Mouse (Mus musculus) lung, postnatal 0 days (tissue): ENCODE measurements around the gene Olfr199.
"Not testable (repeated sequence)": the region's sequence is repeated elsewhere in the genome, so short reads cannot be mapped to it uniquely, and the experiment has no call there.

Experiments used
- CTCF ChIP-seq: IDR thresholded peaks from 2 replicates; pipeline ENCODE4 v1.5.1; 2016; ENCODE audit warnings: antibody characterized with exemption, mild to moderate bottlenecking
- EP300 ChIP-seq: IDR thresholded peaks from 2 replicates; pipeline ENCODE4 v1.6.1; 2016; ENCODE audit warnings: antibody characterized with exemption, mild to moderate bottlenecking, control low read depth

DNA sequence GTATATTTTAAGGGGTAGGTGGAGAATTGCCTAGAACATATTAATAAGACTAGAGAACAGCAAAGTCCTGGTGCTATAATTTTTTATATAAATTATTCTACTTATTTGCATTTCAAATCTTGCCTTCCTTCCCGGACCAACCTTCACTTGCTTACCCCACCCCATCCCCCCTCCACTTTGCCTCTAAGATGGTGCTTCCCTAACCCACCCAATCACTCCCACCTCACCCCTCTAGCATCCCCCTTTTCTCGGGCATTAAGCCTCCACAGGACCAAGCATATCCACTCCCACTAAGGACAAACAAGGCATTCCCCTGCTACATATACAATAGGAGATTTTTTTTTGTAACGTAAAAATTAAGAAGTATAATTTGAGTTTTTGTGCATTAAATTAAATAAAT is 1.7 kb downstream of the Olfr199 start:
- not testable (repeated sequence) for TF ChIP-seq CTCF, EP300
